Mouse (Mus musculus) right cerebral cortex, adult 18-20 months (tissue): ENCODE measurements around the gene Gab2.

ENCODE experiments used
- DNase-seq: peaks from one replicate; pipeline ENCODE4 v3.0.0; 2022; ENCODE audit warnings: mixed read lengths

The Gab2 gene

GRCm38 (mm10) chr7:97348318-97348717 is 266.9 kb downstream of the Gab2 start:
- DNase-seq = no peak

- DNase-seq = no peak
Observed at GRCm38 (mm10) chr7:97348836-97349235, 267.4 kb downstream of the Gab2 start.

DNA sequence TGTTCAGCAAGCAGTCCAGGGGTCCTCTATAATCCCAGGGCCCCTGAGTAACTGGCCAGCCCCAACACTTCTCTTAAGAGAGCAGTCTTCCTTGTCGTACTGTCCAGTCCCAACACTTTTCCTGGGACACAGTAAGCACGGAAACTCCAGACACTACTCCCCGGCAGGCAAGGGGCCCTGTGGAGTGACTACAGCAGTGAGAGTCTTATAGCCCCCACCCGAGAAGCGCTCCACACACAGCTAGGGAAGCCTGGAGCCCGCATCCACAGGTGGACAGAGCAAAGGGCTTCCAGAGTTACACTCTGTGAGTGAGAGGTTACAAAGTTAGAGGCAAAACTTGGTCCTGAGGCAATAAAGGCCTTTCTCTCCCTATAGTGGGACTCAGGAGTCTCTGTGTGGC is 268.1 kb downstream of the Gab2 start:
- DNase-seq = no peak

- no peak for DNase-seq
Observed at GRCm38 (mm10) chr7:97350891-97351290, 269.5 kb downstream of the Gab2 start.

GRCm38 (mm10) chr7:97351792-97352513 is 270.6 kb downstream of the Gab2 start:
- no peak for DNase-seq

GRCm38 (mm10) chr7:97353356-97353755 is 272.0 kb downstream of the Gab2 start:
- DNase-seq = no peak

DNA sequence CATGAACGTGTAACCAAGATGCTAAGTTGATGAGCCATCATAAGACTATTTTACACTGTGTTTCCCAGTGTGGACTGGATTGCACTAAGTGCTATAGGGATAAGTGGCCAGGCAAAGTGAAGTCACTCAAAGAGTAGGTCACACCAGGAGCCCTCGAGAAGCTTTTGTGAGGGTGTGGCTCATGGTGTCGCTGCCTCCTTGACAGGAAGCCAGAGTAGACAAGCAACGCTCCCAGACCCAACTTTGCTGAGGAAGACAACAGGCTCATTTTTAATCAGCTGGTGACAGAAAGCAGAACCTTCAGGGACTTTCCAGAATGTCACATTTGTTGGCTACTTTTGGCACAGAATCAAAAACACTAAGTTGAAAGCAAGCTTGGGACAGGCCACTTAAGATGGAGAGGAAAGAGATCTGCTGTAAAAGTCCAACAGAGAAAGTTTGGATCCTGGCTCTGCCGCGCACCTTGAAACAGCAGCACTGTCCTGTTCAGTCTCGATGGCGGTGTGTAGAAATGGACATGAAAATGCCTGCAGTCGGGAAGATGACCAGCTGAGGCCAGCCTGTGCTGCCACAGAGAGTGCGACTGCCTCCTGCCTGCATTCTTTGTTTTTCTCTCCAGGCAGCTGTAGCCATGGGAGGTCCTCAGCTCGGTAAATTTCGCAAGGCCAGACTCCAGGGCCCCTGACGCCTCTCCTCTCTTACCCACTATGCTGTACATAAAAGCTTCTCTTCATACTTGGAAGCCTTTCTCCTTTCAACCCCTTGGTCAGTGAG is 273.9 kb downstream of the Gab2 start:
- DNase-seq = no peak

- no peak for DNase-seq
Observed at GRCm38 (mm10) chr7:97356253-97356652, 274.9 kb downstream of the Gab2 start.

DNA sequence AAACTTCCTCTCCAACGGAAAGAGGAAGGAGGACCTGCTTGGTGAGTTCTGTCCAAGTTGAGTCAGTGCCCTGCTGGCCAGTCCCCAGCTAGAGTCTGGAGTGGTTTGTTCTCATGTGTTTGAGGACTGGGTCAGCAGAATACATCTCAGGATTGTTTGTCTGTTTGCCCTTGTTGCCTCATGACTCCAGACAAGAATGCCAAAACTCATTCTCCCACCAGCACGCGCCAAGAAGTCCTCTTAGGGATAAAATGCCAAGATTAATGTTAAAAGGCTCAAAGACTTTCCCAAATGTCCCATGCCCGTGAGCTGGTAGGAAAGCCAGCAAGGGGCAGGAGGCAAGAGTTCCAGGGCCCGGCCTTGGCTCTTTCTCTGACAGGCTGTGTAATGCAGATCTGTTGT is 275.5 kb downstream of the Gab2 start:
- no peak for DNase-seq

GRCm38 (mm10) chr7:97357840-97358239 is 276.5 kb downstream of the Gab2 start:
- DNase-seq = no peak

- no peak for DNase-seq
Observed at GRCm38 (mm10) chr7:97358347-97358746, 277.0 kb downstream of the Gab2 start.
